Mouse (Mus musculus) kidney, postnatal 25 days (tissue): ENCODE measurements around the gene Nedd4.
"Not testable (repeated sequence)": the region's sequence is repeated elsewhere in the genome, so short reads cannot be mapped to it uniquely, and the experiment has no call there.

ENCODE experiments used
- DNase-seq, 2 experiments: peaks; one replicate each; pipeline ENCODE4 v3.0.0; 2021; ENCODE audit warnings: mixed read lengths in 2 of 2

The Nedd4 gene

DNA sequence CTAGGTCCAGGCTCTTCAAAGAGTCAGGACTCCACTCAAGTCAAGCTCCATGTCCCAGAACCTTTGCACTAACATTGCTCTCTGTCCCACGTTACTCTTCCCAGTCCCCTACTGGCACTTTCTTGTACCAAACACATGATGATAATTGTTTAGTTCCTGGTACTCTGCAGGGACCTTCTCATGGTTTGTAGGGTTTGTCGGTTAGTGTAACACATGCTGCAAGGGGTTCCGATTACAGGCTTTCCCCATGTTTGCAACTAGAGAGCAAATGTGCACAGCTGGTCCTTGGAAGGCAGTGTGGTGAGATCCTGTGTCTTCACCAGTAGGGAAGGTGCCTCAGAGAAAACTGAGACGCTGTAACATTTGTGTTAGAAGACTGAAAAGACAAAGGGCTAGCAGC is 8.6 kb upstream of the Nedd4 start:
- no peak for DNase-seq

DNA sequence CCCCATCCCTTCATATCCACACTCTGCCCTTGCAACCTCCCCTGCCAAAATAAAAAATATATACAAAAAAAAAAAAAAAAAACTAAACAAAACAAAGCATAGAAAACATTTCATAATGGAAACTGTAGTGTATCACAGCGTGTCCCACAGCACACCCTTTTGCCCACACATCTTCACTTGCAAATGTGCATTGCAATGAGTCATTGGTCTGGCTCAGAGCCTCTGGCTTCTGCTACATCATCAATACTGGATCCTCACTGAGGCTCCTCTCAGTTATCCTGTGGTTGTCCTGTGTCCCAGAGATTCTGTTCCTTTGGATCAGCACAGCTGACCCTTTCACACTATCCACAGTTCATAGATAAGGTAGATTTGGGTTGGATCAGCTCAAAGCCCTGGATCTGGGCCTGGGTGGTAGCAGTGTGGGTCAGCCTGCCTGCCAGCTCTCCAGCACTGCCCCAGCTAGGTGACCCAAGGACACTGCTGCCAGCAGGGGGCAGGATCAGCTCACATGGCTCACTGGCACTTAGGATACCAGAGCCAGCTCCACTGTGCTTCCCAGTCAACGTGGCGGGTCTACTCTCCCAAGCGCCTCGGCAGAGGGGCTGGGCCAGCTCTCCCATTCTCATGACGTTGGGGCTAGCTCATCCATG is 7.4 kb upstream of the Nedd4 start:
- DNase-seq: peak; percentile 88 to 89

DNA sequence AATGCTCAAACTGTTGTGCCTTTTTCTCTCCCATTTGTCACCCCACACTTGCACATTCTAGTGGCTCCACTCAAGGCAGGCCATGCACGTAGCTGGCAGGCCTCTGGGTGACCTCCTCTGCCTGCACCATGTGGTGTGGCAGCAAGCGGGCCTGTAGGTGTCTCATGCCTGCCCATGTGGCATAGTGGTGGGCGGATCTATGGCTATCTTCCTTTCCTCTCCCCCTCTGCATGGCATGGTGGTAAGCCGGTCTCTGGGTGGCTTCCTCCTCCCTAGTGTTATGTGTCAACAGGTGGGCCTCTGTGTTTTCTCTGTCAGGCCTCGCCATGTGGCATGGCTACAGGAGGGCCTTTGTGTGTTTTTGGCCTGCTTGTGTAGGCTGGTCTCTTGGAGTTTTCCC is 6.5 kb upstream of the Nedd4 start:
- no peak for DNase-seq

DNA sequence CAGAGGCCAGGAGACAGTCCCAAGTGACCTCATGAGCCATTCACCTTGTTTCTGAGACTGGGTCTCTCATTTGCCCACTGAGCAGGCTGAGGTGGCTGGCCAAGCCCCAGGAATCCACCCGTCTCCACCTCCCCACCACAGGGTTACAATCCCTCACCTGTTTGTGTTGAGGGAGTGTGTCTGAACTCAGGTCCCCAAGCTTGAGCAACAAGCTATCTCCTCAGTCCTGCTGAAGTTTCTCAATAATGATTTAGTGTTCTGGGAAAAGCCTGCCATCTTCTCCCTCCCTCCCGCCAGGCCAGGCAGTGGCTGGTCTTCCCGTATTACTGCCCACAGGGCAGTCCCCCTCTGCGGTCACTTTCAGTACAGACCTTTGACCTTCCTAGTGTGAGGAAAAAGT is 5.7 kb upstream of the Nedd4 start:
- no peak for DNase-seq

DNA sequence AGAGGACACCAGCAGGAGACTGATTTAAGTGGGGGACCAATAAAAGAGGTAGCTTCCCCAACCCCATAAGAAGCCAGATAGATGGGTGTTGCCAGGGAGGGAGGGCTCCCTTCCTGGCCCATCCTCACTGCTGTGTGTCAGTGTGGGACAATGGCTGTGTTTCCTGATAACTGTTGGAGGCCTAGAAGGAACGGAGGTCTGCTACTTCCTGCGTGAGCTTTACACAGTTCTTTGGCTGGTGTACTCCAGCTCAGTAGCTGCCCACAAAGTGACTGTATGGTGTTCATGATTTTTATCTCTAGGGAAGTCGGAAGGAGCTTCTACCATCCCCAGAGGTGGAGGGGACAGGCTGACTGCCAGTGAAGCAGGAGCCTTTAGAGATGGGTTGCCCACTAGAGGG is 5.2 kb upstream of the Nedd4 start:
- DNase-seq: no peak

DNA sequence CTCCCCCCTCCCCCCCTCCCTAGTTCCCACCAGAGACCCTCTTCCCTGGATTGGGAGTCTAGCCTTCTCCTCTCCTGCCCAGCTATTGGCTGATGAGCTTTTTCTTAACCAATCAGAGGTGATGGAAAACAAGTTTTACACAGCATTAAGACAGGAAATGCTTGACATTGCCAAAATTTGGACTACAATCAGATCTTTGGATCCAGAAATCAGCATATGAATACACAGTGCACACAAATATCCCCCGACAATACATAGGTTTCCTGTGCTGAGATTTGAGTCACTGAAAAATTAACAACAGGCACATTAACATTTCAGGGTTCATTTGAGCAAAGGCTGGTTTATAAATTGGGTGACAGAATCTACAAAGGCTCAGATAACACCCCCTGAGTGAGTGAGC is 4.5 kb upstream of the Nedd4 start:
- DNase-seq: no peak

DNA sequence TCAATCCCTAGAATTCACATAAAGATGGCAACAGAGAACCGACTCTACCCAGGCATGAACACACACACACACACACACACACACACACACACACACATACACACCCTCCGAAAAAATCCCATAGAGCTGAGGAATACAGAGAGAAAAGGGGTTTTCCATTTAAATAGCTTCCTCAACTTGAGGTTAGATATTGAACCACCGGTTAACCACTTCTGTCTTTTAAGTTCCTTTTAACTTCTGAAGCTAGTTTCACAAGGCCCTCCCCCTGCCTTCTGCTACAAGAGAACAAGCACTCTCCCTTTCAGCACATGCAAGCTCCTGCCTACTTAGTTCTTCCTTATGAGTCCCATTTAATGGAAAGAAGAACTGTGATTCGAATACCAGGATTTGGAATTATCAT is 2.0 kb upstream of the Nedd4 start:
- no peak for DNase-seq

DNA sequence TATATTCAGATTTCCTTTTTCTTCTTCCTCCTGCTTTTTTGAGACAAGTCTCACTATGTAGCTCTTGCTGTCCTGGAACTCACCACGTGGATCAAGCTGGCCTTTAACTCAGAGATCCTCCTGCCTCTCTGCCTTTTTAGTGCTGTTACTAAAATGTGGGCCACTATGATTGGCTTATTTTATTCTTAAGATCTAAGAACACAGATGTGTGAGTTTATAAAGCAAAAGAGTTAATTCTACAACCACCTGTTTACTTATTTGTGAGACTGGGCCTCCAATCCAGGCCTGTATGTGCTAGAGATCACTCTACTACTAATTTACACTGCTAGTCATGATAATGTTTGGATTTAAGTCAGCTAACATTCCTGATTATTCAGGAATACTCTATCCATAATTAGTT is 1.2 kb upstream of the Nedd4 start:
- no peak for DNase-seq

DNA sequence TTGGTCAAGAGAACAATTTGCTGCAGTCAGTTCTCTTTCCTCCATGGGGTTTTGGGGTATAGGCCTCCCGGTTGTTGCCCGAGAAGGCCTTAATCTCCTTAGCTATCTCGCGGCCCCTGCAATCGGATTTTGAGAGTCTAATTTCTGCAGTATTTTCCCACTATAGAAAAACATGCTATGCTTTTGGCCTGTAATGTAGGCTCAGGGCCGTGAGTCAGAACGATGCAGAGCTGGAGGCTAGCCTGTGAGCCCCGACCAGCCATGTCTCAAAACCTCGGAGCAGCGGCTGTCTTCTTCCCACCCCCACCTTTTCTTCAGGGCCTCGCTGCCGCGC is 618 bp upstream of the Nedd4 start:
- DNase-seq: no peak

DNA sequence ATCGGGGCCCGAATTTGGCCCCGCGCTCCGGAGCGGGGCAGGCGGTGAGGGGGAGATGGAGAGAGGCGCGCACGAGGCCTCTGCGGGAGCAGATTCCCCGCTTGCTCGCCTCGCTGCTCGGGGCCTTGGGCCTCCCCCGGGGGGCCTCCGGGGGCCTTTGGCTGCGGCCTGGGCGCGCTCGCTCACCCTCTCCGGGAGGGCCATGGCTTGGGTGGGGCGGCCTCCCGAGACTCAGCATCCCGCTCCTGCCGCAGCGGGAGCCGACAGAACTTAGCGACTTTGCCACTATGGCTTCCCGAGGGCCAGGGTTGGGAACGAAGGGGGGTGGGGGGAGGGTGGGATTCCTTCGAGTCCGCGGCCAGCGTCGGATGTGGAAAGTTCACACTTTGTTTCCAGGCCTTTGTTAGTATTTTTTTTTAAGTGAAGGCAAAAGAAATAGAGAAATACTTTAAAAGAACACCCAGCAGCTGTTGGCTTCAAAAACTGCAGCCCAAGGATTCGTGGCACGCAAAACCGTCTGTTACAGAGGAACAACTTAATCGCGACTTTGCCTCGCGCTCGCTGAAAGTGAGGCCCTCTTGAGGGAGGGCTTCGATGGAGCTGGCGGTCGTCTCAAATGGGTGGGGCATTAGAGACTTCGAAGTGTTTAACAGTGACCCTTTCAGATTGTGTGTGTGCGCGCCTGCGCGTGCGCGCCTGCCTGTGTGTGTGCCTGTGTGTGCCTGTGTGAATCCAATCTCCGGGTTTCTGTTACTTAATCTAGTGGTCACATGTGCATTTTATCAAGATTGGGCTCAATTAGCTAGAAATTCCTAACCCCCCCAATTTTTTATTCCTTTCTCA is 766 bp downstream of the Nedd4 start:
- peak; percentile 77 to 89 for DNase-seq

DNA sequence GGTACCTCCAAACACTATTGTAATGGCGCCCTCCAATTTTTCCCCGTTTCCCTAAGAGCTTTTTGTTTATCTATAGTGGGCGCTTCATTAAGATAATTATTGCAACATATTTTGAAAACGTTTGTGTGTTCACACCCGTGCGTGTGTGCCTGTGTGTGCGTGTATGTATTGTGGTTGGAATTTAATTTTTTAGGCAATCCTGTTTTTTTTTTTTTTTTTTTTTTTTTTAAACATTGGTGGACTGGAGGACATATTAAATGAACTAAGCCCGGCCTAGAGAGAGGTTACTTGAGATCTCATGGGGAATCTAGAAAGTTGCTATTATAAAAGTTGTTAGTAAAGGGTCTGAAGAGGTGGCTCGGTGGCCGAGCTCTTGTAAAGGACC is 1.4 kb downstream of the Nedd4 start:
- DNase-seq: no peak

DNA sequence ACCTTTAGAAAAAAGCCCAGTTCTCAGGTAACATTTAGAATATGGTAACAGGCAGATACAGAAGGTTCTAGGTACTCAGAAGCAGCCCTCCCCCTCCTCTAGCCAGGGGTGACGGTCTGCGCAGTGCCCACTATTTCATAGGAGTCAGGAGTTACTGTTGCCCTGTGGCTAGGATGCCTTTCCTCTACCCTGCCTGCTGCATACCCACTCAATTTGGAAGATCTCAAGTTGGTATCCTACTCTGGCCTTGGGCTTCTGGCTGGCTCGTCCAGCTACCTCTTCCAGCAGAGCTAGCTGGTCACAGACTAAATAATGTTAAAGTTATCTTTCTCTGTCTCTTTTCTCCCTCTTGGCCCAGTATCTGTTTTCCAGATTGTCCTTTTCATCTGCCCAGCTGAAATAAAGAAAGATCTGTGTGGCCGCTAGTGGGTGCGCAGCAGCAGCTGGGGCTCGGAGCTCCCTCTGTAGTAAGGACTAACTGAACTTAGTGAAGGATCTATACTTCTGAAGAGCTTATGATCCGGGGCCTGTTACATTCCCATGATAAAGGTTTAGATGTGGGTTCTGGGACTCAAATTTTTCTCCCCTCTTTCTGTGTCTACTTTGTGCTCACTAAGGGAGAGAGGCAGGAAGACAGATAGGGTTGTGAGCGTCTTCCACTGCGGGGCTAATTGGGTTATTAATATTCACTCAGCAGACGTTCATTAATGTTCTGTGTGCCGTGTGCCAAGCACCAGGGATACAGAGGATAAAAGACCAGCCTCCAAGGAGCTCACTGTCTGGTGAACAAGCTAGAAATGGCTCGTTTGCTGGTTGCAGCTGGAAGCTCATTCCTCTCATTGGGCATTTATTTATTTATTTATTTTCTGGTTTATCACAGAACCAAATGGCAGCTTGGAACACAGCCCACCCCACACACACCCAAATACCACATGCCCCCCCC is 2.5 kb downstream of the Nedd4 start:
- no peak for DNase-seq

DNA sequence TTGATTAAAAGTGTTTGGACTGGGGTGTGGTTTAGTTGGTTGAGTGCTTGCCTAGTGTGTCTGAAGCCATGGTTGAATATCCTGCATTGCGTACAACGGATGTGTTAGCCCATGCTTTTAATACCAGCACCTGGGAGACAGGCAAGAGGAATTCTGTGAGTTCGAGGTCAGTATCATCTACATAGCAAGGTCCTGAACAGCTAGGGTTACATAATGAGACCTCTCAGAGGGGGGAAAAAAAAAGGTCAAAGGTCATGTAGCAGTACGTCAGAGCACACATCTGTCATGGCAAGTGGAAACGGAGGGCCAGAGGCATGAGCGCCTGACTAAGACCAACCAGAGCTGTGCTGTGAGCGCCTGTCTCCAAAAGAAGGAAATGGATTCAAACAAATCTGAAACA is 3.4 kb downstream of the Nedd4 start:
- peak in 1 of 2 experiments; percentile 42 for DNase-seq

DNA sequence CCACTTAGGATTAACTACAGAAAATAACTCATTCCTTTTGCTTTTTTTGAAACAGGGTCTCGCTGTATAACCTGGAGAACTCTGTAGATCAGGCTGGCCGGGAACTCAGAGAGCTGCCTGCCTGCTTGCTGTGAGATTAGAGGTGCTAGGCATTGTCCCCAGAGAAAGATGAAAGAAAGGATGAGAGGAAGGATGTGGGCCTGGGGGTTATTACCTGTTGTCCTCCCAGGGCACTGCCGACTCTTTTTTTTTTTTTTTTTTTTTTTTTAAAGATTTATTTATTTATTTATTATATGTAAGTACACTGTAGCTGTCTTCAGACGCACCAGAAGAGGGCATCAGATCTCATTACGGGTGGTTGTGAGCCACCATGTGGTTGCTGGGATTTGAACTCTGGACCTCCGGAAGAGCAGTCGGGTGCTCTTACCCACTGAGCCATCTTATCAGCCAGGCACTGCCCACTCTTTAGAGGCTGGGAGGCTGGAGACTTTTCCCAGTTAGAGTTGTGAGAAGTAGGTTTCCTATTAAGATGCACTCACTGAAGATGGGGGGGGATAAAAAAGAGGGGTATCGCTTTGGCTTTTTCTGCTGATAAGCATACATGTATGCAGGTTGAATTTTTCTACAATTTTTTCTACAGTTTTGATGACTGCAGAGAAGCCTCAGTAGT is 4.3 kb downstream of the Nedd4 start:
- not testable (repeated sequence) for DNase-seq

DNA sequence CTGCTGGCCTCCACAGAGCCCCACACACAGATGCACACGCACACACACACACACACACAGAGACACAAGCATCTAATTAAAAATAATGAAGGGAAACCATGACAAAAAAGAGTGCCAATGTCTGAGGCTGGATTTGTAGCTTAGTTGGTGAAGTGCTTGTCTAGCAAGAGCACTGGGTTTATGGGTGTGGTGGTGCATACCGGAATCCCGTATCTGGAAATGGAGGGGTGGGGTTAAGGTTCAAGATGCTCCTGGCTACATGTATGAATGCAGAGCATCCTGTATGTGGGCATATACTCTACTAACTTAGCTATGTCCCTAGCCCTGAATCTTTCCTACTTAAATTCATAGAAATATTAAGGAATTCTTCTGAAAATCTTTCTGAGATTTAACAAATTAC is 5.0 kb downstream of the Nedd4 start:
- DNase-seq: no peak

DNA sequence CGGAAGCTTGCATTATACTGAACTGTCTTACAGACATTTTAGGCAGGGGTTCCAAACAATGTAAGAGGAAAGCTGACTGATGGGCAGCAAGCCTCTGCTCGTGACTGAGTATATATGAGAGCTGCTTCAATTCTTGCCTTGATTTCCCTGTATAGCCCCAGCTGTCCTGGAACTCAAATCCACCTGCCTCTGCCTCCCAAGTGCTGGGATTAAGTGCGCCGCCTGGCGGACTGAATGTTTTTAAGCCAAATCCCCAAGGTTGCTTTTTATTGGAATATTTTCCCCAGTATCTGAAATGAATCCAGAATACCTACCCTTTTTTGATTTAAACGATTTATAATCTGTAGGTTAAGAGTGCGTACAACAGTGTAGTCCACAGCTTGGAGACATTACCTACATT is 7.2 kb downstream of the Nedd4 start:
- DNase-seq: no peak

DNA sequence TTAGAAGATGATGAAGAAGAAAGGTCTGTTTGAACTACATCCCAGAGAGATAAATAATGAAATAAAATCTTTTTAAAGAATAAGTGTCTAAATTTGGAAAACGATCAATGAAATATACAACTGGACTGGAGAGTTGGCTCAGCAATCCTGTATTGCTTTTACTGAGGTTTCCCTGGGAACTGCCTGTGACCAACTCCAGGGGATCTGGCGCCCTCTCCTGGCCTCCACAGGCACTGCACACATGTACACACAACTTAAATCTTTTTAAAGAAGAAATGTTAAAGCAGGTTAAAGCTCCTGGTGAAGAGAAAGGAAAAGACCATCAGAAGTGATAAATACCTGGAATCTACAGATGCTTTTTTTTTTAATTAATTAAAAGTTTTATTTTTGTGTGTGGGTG is 10.2 kb downstream of the Nedd4 start:
- peak; percentile 80 to 92 for DNase-seq

DNA sequence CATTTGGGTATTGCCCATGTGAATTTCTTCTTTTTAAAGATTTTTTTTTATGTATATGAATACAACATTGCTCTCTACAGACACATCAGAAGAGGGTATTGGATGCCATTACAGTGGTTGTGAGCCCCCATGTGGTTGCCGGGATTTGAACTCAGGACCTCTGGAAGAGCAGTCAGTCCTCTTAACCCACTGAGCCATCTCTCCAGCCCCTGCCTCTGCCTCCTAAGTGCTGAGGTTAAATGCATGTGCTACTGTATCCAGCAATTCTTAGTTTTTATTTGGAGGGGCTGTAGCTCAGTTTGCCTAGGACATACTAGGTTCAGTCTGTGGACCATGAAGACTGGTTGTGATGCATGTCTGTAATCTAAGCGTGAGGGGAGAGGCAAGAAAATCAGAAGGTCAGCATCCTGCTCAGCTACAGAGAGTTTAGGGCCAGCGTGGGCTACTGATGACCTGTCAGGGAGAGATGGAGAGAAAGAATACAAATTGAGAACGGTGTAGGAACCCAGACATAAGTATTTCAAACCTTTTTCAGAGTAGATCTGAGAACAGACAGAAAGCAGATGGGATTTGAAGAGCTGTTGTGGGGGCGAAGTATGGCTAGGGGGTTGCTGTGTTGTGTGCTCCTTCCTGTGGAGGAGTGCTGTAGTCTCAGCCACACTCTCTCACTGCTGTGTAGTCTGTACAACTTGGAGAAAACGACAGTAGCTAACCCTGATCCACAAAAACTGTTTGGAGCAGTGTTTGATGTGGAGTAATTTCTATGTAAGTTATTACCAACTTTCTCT is 13.0 kb downstream of the Nedd4 start:
- DNase-seq: no peak

DNA sequence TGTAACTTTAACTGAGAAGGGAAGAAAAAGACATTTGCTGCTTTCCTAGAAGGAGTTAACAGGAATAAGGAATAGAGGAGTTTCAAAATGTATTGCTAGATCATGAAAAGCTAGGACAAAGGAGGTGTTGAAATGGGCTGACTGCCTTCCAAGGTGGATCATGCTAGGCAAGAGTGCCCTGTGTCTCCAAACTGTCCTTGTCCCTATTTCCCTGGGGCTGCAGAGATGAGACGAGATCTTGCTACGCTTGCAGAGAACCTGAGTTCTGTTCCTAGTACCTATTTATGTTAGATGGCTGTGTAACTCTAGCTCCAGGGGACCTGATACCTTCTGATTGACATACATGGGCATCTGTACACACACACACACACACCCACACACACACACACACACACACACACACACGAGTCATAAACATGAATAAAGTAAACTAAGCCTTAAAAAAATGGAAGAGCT is 13.6 kb downstream of the Nedd4 start:
- no peak for DNase-seq

DNA sequence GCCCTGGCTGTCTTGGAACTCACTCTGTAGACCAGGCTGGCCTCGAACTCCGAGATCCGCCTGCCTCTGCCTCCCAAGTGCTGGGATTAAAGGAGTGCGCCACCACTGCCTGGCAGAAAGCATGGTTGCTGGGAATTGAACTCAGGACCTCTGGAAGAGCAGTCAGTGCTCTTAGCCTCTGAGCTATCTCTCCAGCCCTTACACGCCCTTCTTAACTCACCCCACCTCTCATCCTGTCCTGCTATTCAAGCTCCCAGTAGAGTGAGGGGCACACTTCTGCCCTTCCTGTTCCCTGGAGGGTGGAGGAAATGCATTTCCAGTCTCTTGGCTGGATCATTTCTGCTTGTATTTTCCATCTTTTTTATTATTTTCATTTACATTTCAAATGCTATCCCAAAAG is 15.5 kb downstream of the Nedd4 start:
- no peak for DNase-seq

DNA sequence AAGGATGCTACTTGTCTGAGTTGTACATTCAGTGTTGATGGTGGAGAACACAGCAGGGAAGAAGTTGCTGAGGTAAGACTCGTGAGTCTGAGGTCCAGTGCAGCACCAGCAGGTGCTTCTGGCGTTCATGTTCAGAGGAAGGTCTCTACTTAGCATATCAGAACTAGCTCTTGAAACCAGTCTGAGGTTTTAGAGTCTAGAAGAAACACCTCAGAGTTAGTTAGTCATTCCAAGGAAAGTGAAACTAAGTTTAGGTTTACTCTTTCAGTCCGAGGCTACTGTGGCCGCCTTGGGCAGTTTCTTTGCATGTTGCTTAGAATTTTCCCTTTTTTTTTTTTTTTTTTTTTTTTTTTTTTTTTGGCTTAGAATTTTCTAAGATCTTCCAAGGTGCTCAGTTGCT is 16.6 kb downstream of the Nedd4 start:
- DNase-seq: no peak

DNA sequence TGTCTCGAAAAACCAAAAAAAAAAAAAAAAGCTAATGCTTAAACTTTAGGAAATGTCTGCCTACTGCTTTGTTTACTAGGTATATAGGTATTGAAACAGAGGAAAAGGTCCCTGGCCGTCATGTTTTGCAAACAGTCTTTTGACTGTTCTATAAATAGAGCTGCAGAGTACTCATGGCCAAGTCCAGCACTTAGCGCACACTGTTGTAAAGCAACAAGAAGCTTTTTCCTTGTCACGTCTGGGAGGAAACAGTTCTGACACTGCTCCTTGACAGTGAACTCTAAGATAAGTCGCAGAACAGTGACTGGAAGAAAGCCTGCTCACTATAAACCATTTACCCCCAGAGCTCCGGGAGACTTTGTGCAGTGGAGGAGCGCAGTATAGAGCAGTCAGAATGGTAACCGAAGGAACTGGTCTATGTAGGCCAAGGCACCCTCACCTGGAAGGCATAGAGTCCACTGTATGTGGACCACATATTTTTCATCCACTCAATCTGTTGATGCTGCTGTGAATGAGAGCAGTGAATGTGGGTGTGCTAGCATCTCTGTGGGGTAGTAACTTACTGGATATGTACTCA is 19.6 kb downstream of the Nedd4 start:
- DNase-seq: no peak
